Mouse (Mus musculus): ENCODE results near the gene Olfr390. TPM values are rescaled to one million over a fixed set of nuclear protein-coding genes. Genes with fewer than 3 reads are reported as not detected.

Olfr390 gene
- not detected in 2 replicates for polyA plus RNA-seq (2012; rRNA removed)

DNA sequence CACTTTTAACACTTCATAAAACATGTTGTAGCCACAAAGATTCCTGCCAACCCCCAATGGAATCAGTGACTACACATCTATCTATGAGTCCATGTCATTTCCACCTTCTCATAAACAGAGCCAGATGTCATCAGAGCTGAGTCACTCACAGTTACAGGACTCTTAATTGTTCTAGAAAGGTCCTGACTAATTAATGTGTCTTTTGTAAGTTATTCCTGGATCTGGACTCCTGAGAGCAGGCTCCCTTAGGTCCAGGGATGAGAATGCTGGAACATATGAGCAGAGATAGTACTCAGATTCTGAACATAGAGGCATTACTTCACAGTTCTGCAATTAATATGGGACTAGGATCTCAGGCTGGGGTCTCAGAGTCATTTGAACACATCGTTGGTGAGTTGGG is at the start of gene Olfr390:
Olfr390 (plus strand) TSS at position 301 of the 400 bp plus-strand sequence.

GRCm38 (mm10) chr11:73780613-73781012 is 2.2 kb upstream of the Olfr390 start, which contains the start of gene Olfr389:
TSS of gene Olfr389 (minus strand) at chr11:73780713.

GRCm38 (mm10) chr11:73802952-73803351 is 20.2 kb downstream of the Olfr390 start, which contains the start of gene Olfr391-ps:
TSS of gene Olfr391-ps (minus strand) at chr11:73803052.

GRCm38 (mm10) chr11:73816949-73817348 is 34.2 kb downstream of the Olfr390 start, which contains the start of gene Olfr392:
TSS of gene Olfr392 (minus strand) at chr11:73817049.

Other genes with a start within 250 kb of the Olfr390 start
- gene Olfr385, start 190.0 kb upstream of the Olfr390 start, polyA plus RNA-seq (2012; rRNA removed) = not detected in 2 replicates
- gene Olfr384, start 184.4 kb upstream of the Olfr390 start, polyA plus RNA-seq (2012; rRNA removed) = not detected in 2 replicates
- not detected in 2 replicates for gene Zfp735, start 94.2 kb upstream of the Olfr390 start, polyA plus RNA-seq (2012; rRNA removed)
- gene Olfr389, start 2.3 kb upstream of the Olfr390 start, polyA plus RNA-seq (2012; rRNA removed) = not detected in 2 replicates
- gene Olfr391-ps, start 20.1 kb downstream of the Olfr390 start, polyA plus RNA-seq (2012; rRNA removed) = not detected in 2 replicates
- not detected in 2 replicates for gene Olfr392, start 34.1 kb downstream of the Olfr390 start, polyA plus RNA-seq (2012; rRNA removed)
- not detected in 2 replicates for gene Olfr393, start 68.5 kb downstream of the Olfr390 start, polyA plus RNA-seq (2012; rRNA removed)
- gene Olfr394, start 107.8 kb downstream of the Olfr390 start, polyA plus RNA-seq (2012; rRNA removed) = not detected in 2 replicates
- not detected in 2 replicates for gene Olfr395, start 126.3 kb downstream of the Olfr390 start, polyA plus RNA-seq (2012; rRNA removed)
- gene Olfr23, start 153.7 kb downstream of the Olfr390 start, polyA plus RNA-seq (2012; rRNA removed) = not detected in 2 replicates
- not detected in 2 replicates for gene Olfr397, start 177.9 kb downstream of the Olfr390 start, polyA plus RNA-seq (2012; rRNA removed)
- gene Olfr398, start 207.4 kb downstream of the Olfr390 start, polyA plus RNA-seq (2012; rRNA removed) = not detected in 2 replicates

All from central nervous system, embryonic 14 days (tissue).